Mouse (Mus musculus) thymus, adult 2 months (tissue): ENCODE results near the gene Apbb1.

Experiments
- CTCF ChIP-seq: fragments of 200-500 bp; IDR thresholded peaks from 2 replicates; pipeline ENCODE4 v1.5.1; 2012; ENCODE audit warnings: mild to moderate bottlenecking, control low read depth, low read length, moderate library complexity, borderline replicate concordance; ENCODE audit not compliant: control insufficient read depth, poor library complexity, insufficient read depth; ENCODE audit errors: extremely low read depth
- POLR2A ChIP-seq: fragments of 200-500 bp; IDR thresholded peaks from 2 replicates; pipeline ENCODE4 v1.6.1; 2012; ENCODE audit warnings: mild to moderate bottlenecking, low read length, control low read depth, moderate library complexity; ENCODE audit not compliant: control insufficient read depth, poor library complexity, insufficient read depth; ENCODE audit errors: extremely low read depth

DNA sequence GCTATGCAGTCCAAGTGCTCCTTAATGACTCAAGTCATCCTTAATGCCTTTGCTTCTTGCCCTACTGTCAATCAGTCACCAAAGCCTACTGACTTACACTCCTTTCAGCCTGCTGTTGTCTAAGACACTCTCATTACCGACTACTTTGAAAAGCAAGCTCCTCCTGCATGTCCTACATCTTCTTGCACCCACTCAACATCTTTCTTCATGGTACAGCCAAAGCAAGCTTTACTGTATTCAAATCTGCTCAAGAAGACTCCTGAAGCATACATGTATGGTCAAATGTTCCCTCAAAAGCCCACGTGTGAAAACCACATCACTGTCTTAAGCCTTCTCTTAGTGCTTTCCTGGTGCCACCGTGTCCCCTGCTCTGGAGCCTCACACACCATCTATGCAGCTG, 18.1 kb downstream of the Apbb1 start:
- TF ChIP-seq POLR2A (no peak), CTCF (no peak)
